Mouse (Mus musculus) liver, embryonic 14.5 days (tissue): Measurements from ENCODE around the gene Tll1.

Source experiments
- CTCF ChIP-seq: IDR thresholded peaks from 2 replicates; pipeline ENCODE4 v1.5.1; 2016; ENCODE audit warnings: antibody characterized with exemption, low read depth, control low read depth
- EP300 ChIP-seq: IDR thresholded peaks from 2 replicates; pipeline ENCODE4 v1.6.1; 2016; ENCODE audit warnings: antibody characterized with exemption, low read depth

GRCm38 (mm10) chr8:64152216-64152804 is 53.8 kb downstream of the Tll1 start:
- TF ChIP-seq CTCF (no peak), EP300 (no peak)
